Mouse (Mus musculus) thymus, adult 2 months (tissue): ENCODE data around the gene Fam187a.

ENCODE experiments used
- CTCF ChIP-seq: fragments of 200-500 bp; IDR thresholded peaks from 2 replicates; pipeline ENCODE4 v1.5.1; 2012; ENCODE audit warnings: mild to moderate bottlenecking, control low read depth, low read length, moderate library complexity, borderline replicate concordance; ENCODE audit not compliant: control insufficient read depth, poor library complexity, insufficient read depth; ENCODE audit errors: extremely low read depth
- POLR2A ChIP-seq: fragments of 200-500 bp; IDR thresholded peaks from 2 replicates; pipeline ENCODE4 v1.6.1; 2012; ENCODE audit warnings: mild to moderate bottlenecking, low read length, control low read depth, moderate library complexity; ENCODE audit not compliant: control insufficient read depth, poor library complexity, insufficient read depth; ENCODE audit errors: extremely low read depth

DNA sequence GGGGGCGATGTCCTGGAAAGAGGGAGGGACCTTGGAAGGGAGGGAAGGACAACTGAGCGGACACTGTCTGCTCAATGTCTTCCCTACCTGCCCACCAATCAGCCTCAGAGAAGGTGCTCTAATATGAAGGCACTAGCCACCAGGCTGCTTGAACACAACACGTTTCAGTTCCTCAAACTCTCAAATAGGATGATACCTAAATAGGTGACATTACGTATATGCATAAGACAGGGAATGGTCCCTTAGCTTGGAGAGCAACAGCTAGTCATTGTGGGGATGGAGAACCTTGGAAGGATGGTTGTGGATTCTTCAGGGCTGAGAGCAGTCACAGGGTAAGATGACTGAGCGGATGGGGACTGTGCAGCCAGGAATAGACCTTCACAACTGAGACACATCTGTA lies 2.5 kb downstream of the Fam187a start:
- TF ChIP-seq CTCF: no peak
- no peak for TF ChIP-seq POLR2A
